Mouse (Mus musculus): ENCODE data around the gene Tbc1d13.

GRCm38 (mm10) chr2:30093471-30094207 lies 39.9 kb upstream of the Tbc1d13 start, which contains the start of gene Zdhhc12:
- 0 out of 2 replicates have a peak, but pooled peaks have one; percentile 13 for TF ChIP-seq POLR2A (IDR thresholded peaks at IDR 0.05; ENCODE audit: extremely low read depth, insufficient read depth, low read length)
- TF ChIP-seq CTCF (IDR thresholded peaks at IDR 0.05; ENCODE audit: low read depth, low read length) = no peak

Data from liver, adult 2 months (tissue).